Mouse (Mus musculus): ENCODE results near the gene Hsph1.
A peak's percentile ranks its signal among the peaks of the same experiment; 100 is the strongest.

Gene Hsph1

GRCm38 (mm10) chr5:149642366-149642765, 6.2 kb upstream of the Hsph1 start:
- DNase-seq (ENCODE audit: low spot score in 2 of 2): no peak

GRCm38 (mm10) chr5:149641277-149641892, 5.2 kb upstream of the Hsph1 start:
- no peak for DNase-seq (ENCODE audit: low spot score in 2 of 2)

- DNase-seq (ENCODE audit: low spot score in 2 of 2): no peak
Observed at GRCm38 (mm10) chr5:149637306-149637705, 1.1 kb upstream of the Hsph1 start.

- no peak for DNase-seq (ENCODE audit: low spot score in 2 of 2)
Observed at GRCm38 (mm10) chr5:149635556-149635955, 620 bp downstream of the Hsph1 start.

GRCm38 (mm10) chr5:149634409-149635035, 1.7 kb downstream of the Hsph1 start:
- no peak for DNase-seq (ENCODE audit: low spot score in 2 of 2)

- no peak for DNase-seq (ENCODE audit: low spot score in 2 of 2)
Observed at GRCm38 (mm10) chr5:149625547-149625946, 10.6 kb downstream of the Hsph1 start.

- peak; percentile 29 to 43 for DNase-seq (ENCODE audit: low spot score in 2 of 2)
Observed at GRCm38 (mm10) chr5:149623815-149624675, 12.1 kb downstream of the Hsph1 start.

GRCm38 (mm10) chr5:149622644-149623043, 13.5 kb downstream of the Hsph1 start:
- DNase-seq (ENCODE audit: low spot score in 2 of 2): no peak

- DNase-seq (ENCODE audit: low spot score in 2 of 2): no peak
Observed at GRCm38 (mm10) chr5:149622152-149622551, 14.0 kb downstream of the Hsph1 start.

GRCm38 (mm10) chr5:149617776-149618425, 18.3 kb downstream of the Hsph1 start:
- DNase-seq (ENCODE audit: low spot score in 2 of 2): no peak

- DNase-seq (ENCODE audit: low spot score in 2 of 2): no peak
Observed at GRCm38 (mm10) chr5:149616817-149617216, 19.4 kb downstream of the Hsph1 start.

- no peak for DNase-seq (ENCODE audit: low spot score in 2 of 2)
Observed at GRCm38 (mm10) chr5:149616138-149616537, 20.0 kb downstream of the Hsph1 start.

GRCm38 (mm10) chr5:149612740-149613139, 23.4 kb downstream of the Hsph1 start:
- DNase-seq (ENCODE audit: low spot score in 2 of 2): no peak

- DNase-seq (ENCODE audit: low spot score in 2 of 2): no peak
Observed at GRCm38 (mm10) chr5:149612165-149612518, 24.0 kb downstream of the Hsph1 start.

- no peak for DNase-seq (ENCODE audit: low spot score in 2 of 2)
Observed at GRCm38 (mm10) chr5:149611476-149612164, 24.6 kb downstream of the Hsph1 start.

GRCm38 (mm10) chr5:149607083-149607720, 29.0 kb downstream of the Hsph1 start:
- no peak for DNase-seq (ENCODE audit: low spot score in 2 of 2)

- no peak for DNase-seq (ENCODE audit: low spot score in 2 of 2)
Observed at GRCm38 (mm10) chr5:149603241-149603640, 32.9 kb downstream of the Hsph1 start.

- no peak for DNase-seq (ENCODE audit: low spot score in 2 of 2)
Observed at GRCm38 (mm10) chr5:149601996-149602395, 34.2 kb downstream of the Hsph1 start.

GRCm38 (mm10) chr5:149597351-149597750, 38.8 kb downstream of the Hsph1 start:
- no peak for DNase-seq (ENCODE audit: low spot score in 2 of 2)

GRCm38 (mm10) chr5:149594215-149594614, 42.0 kb downstream of the Hsph1 start:
- DNase-seq (ENCODE audit: low spot score in 2 of 2): no peak

GRCm38 (mm10) chr5:149589932-149590331, 46.2 kb downstream of the Hsph1 start:
- DNase-seq (ENCODE audit: low spot score in 2 of 2): no peak
